Mouse (Mus musculus): ENCODE measurements around the gene Itsn1. TPM values are rescaled to one million over a fixed set of nuclear protein-coding genes. Genes with fewer than 3 reads are reported as not detected.
A peak's percentile ranks its signal among the peaks of the same experiment; 100 is the strongest.

Itsn1 gene
- polyA plus RNA-seq, 1 experiment from 2014 or later = 9.7 TPM

DNA sequence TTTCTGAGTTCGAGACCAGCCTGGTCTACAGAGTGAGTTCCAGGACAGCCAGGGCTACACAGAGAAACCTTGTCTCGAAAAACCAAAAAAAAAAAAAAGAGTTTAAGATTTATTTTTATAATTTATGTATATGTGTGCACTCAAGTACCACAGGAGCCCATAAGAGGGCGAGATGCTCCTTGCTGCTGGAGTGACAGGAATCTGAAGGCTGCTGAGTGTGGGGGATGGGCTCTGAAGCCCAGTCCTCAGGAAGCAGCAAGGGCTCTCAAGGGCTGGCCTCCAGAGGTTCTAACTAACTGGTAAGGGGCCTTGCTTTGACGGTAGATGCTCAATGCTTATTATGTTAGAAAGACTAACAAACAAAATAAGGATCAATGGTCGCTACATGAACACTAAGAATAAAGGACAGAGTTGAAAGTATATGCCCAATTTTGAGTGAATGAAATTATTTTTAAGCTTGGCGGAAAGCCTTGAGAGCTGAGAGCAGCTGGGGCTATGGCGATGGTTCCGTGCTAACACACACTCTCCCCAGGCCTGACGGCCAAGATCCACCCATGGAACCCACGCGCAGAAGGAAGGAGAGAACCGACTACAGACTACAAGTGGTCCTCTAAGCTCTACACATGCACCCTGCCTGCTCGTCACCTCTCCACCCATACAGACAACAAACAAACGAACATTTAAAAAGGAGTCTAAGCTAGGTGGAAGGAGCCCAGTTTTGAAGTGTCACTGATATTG is 24.3 kb upstream of the Itsn1 start:
- WGBS = 78% methylated on average over 14 of the region's 14 CpGs
- H3K36me3 ChIP-seq (ENCODE audit: insufficient read depth, low read length) = 0 out of 2 replicates have a peak, but pooled peaks cover 6% of the 10 kb centered on the region
- H3K9me3 ChIP-seq (ENCODE audit: low read length) = no peaks in the 10 kb centered on the region
- no peaks in the 10 kb centered on the region for H3K27me3 ChIP-seq (replicated peaks; ENCODE audit: insufficient read depth, low read length)
- H3K4me2 ChIP-seq (replicated peaks; ENCODE audit: low read depth, low read length) = no peak overlapping the region
- H3K4me3 ChIP-seq (ENCODE audit: low read depth, low read length) = no peak overlapping the region
- DNase-seq (ENCODE audit: low spot score) (no peak), ATAC-seq (no peak)
- TF ChIP-seq CTCF (IDR thresholded peaks at IDR 0.05) (no peak), EP300 (IDR thresholded peaks at IDR 0.05) (no peak)
- no peaks in the 10 kb centered on the region for H3K4me1 ChIP-seq (ENCODE audit: insufficient read depth, low read depth, low read length)
- H3K27ac ChIP-seq (ENCODE audit: low read length) = no peak overlapping the region
- H3K9ac ChIP-seq (replicated peaks; ENCODE audit: low read depth) = no peak overlapping the region

DNA sequence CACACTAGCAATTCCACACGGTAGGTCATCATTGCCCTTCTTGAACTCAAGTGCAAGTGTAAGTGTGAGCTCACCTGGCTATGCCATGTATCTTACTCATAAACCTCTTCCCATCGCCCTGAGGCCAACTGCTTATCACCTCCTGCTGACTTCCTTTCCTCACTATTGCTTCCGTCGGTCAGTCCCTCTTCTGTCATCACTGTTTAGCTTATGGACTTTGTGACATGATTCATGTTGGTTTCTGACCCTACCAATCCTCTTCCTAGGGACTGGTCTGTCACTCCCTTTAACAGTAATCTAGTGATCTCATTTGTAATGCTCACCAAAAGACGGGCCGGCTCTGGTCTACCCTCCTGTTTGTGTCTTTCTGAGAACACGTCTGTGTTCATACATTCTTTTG is 18.8 kb upstream of the Itsn1 start:
- no peak overlapping the region for H3K9ac ChIP-seq (replicated peaks; ENCODE audit: low read depth)
- DNase-seq (ENCODE audit: low spot score) (no peak), ATAC-seq (no peak)
- no peak for TF ChIP-seq EP300 (IDR thresholded peaks at IDR 0.05)
- no peak for TF ChIP-seq CTCF (IDR thresholded peaks at IDR 0.05)
- 62% methylated on average over 7 of the region's 7 CpGs for WGBS
- H3K27me3 ChIP-seq (replicated peaks; ENCODE audit: insufficient read depth, low read length) = no peaks in the 10 kb centered on the region
- H3K27ac ChIP-seq (ENCODE audit: low read length) = no peak overlapping the region
- H3K4me3 ChIP-seq (ENCODE audit: low read depth, low read length) = no peak overlapping the region
- H3K36me3 ChIP-seq (ENCODE audit: insufficient read depth, low read length) = peaks cover 16% of the 10 kb centered on the region; the same call in 1 of the 2 replicates
- H3K9me3 ChIP-seq (ENCODE audit: low read length) = no peaks in the 10 kb centered on the region
- no peaks in the 10 kb centered on the region for H3K4me1 ChIP-seq (ENCODE audit: insufficient read depth, low read depth, low read length)
- no peak overlapping the region for H3K4me2 ChIP-seq (replicated peaks; ENCODE audit: low read depth, low read length)

DNA sequence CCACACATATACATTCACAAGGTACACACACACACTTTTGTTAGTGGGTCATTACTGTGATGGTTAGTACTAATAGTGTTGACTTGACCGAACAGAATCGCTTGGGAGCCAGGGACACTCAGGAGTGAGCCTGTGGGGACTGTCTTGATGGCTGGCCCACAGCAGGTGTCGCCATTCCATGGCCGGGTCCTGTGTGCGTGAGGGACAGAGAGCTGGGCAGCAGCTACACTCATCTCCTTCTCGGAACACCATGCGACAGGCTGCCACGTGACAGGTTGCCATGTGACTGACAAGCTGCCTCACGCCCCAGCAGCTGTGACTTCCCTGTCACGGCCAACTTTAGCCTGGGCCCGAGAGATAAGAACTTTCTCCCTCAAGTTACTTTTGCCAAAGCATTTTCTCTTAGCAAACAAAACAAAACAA is 12.1 kb upstream of the Itsn1 start:
- Histone ChIP-seq H3K9ac (replicated peaks; ENCODE audit: low read depth) (no peak overlapping the region), H3K27ac (ENCODE audit: low read length) (no peak overlapping the region), H3K36me3 (ENCODE audit: insufficient read depth, low read length) (peaks cover 3% of the 10 kb centered on the region), H3K4me2 (replicated peaks; ENCODE audit: low read depth, low read length) (no peak overlapping the region), H3K4me1 (ENCODE audit: insufficient read depth, low read depth, low read length) (no peaks in the 10 kb centered on the region), H3K4me3 (ENCODE audit: low read depth, low read length) (no peak overlapping the region), H3K27me3 (replicated peaks; ENCODE audit: insufficient read depth, low read length) (no peaks in the 10 kb centered on the region), H3K9me3 (ENCODE audit: low read length) (no peaks in the 10 kb centered on the region)
- WGBS = 60% methylated on average over 11 of the region's 11 CpGs
- TF ChIP-seq EP300 (IDR thresholded peaks at IDR 0.05) (no peak), CTCF (IDR thresholded peaks at IDR 0.05) (peak; percentile 16; the same call in 1 of the 2 replicates)
- no peak for DNase-seq (ENCODE audit: low spot score)
- peak; percentile 78 for ATAC-seq

DNA sequence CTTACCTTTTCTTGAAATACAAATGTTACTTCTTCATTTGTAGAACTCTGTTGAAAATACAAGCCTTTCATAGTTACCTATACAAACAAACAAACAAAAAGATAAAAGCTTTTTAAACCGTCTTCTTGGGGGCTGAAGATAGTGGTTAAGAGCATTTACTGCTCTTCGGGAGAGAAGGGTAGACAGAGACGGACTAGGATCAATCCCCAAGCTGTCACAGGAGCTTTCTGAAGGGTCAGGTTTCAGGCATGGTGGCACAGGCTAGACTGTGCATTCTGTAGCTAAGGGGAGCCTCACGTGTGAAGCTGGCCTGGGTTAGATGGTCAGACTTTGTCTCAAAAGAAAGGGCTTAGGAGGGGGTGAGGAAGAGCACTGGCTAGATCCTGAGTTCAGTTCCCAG is 11.7 kb upstream of the Itsn1 start:
- Histone ChIP-seq H3K27ac (ENCODE audit: low read length) (no peak overlapping the region), H3K4me3 (ENCODE audit: low read depth, low read length) (no peak overlapping the region), H3K9ac (replicated peaks; ENCODE audit: low read depth) (no peak overlapping the region), H3K9me3 (ENCODE audit: low read length) (no peaks in the 10 kb centered on the region), H3K36me3 (ENCODE audit: insufficient read depth, low read length) (peaks cover 3% of the 10 kb centered on the region), H3K27me3 (replicated peaks; ENCODE audit: insufficient read depth, low read length) (no peaks in the 10 kb centered on the region), H3K4me1 (ENCODE audit: insufficient read depth, low read depth, low read length) (no peaks in the 10 kb centered on the region), H3K4me2 (replicated peaks; ENCODE audit: low read depth, low read length) (no peak overlapping the region)
- TF ChIP-seq CTCF (IDR thresholded peaks at IDR 0.05) = no peak
- no peak for TF ChIP-seq EP300 (IDR thresholded peaks at IDR 0.05)
- DNase-seq (ENCODE audit: low spot score) (no peak), ATAC-seq (peak; percentile 23; the same call in 1 of the 2 replicates)
- 79% methylated on average over 4 of the region's 4 CpGs for WGBS

DNA sequence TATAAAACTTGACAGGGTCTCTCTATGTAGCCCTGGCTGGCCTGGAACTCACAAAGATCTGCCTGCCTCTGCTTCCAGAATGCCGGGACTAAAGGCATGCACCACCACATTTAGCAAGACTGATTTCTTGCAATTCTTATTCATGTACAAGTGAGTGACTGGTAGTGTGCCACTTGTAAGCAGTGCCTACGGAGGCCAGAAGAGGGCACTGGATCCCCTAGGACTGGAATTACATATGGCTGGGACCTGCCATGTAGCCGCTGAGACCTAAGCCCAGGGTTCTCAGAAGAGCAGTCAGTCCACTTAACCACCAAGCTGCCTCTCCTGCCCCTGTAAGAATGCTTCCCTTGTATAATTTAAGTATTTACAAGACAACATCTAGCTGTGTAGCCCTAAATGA is 4.8 kb upstream of the Itsn1 start:
- Histone ChIP-seq H3K4me3 (ENCODE audit: low read depth, low read length) (no peak overlapping the region), H3K4me2 (replicated peaks; ENCODE audit: low read depth, low read length) (no peak overlapping the region), H3K27ac (ENCODE audit: low read length) (no peak overlapping the region), H3K27me3 (replicated peaks; ENCODE audit: insufficient read depth, low read length) (no peaks in the 10 kb centered on the region), H3K4me1 (ENCODE audit: insufficient read depth, low read depth, low read length) (peaks cover 6% of the 10 kb centered on the region; the same call in 1 of the 2 replicates), H3K9me3 (ENCODE audit: low read length) (no peaks in the 10 kb centered on the region), H3K36me3 (ENCODE audit: insufficient read depth, low read length) (no peaks in the 10 kb centered on the region; the same call in none of the 2 replicates), H3K9ac (replicated peaks; ENCODE audit: low read depth) (no peak overlapping the region)
- ATAC-seq (no peak), DNase-seq (ENCODE audit: low spot score) (peak; percentile 64)
- WGBS = 42% methylated on average over 3 of the region's 3 CpGs
- TF ChIP-seq EP300 (IDR thresholded peaks at IDR 0.05) (no peak), CTCF (IDR thresholded peaks at IDR 0.05) (peak; percentile 87)

DNA sequence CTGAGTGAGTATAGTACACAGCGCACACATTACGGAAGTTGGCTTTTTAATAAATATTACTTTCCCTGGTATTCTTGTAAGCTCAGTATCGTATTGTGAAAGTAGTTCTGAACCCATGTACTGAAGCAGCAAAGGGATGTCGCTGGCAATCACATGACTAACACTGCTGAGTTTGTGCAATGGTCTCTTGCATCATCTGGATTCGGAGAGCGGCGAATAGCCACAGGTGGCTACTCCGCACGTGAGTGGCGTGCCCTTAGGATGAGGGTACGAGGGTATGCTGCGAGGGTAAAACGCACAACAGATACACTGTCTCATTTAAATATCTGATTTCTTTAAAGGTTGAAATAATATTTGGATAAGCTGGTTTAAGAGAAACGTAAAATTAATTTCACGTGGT is 1.6 kb upstream of the Itsn1 start:
- Histone ChIP-seq H3K9me3 (ENCODE audit: low read length) (no peaks in the 10 kb centered on the region), H3K36me3 (ENCODE audit: insufficient read depth, low read length) (no peaks in the 10 kb centered on the region; the same call in 1 of the 2 replicates), H3K4me2 (replicated peaks; ENCODE audit: low read depth, low read length) (peak overlapping the region; percentile 65), H3K27me3 (replicated peaks; ENCODE audit: insufficient read depth, low read length) (no peaks in the 10 kb centered on the region), H3K27ac (ENCODE audit: low read length) (no peak overlapping the region), H3K4me3 (ENCODE audit: low read depth, low read length) (no peak overlapping the region), H3K4me1 (ENCODE audit: insufficient read depth, low read depth, low read length) (peaks cover 6% of the 10 kb centered on the region; the same call in 1 of the 2 replicates), H3K9ac (replicated peaks; ENCODE audit: low read depth) (no peak overlapping the region)
- 0 out of 2 replicates have a peak, but pooled peaks have one; percentile 11 for TF ChIP-seq EP300 (IDR thresholded peaks at IDR 0.05)
- no peak for TF ChIP-seq CTCF (IDR thresholded peaks at IDR 0.05)
- DNase-seq (ENCODE audit: low spot score) = peak; percentile 83
- ATAC-seq = no peak
- WGBS = 69% methylated on average over 15 of the region's 15 CpGs
